Mouse (Mus musculus): ENCODE results near the gene Coa3.
"Not testable (repeated sequence)": the region's sequence is repeated elsewhere in the genome, so short reads cannot be mapped to it uniquely, and the experiment has no call there.

Coa3 gene

DNA sequence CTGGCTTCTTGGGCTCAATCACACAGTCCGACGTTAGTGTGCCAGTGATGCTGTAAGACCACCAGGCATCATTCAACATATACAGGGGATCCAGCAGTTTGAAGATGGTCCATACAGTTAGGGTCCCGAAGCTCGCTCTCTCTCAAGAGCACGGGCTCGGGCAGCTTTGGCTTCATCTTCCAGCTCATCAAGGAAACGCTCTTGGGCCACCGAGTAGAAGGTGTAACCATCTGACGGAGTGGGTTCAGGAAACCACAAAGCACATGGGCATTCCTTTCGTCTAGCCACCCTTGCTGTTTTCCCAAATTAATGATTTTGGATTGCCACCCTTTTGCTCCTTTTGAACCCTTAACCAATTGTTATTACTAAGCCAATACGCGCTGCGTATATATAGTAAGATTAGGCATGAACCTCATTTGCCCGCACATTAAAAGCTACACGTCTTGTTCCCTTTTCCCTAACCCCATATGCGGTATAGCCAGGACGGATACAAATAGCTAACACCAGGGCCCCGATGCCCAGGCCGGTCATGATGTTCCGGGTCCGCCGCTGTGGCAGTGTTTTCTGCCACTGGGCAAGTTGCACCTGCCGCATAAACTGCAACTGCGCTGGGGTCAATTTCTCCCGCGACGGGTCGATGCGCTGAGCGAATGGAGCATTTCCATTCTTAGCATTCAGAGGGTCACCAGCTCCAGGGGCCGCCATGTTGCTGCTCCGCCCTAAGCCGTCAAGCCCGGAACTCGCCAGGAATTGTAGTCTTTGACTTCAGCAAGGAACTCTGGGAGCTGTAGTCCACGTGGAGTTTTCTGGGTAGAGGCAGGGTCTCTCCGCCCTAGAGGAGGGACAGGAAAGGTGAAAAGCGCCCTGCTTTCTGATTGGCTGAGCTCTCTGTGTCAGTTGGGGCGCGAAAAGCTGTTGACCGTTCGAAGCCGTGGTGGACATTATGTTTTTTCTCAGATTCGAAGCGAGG, at the start of gene Coa3, which contains the start of gene Cntd1:
Gene Coa3 (minus strand): TSS at position 892 of the 970 bp plus-strand sequence.
Gene Cntd1 (plus strand): TSS at position 790 of the 970 bp plus-strand sequence.
- DNase-seq (ENCODE audit: low spot score in 2 of 2), result peak; percentile 58 to 74

- DNase-seq (ENCODE audit: low spot score in 2 of 2), result no peak
Observed at GRCm38 (mm10) chr11:101327311-101327710, 48.4 kb upstream of the Coa3 start.

DNA sequence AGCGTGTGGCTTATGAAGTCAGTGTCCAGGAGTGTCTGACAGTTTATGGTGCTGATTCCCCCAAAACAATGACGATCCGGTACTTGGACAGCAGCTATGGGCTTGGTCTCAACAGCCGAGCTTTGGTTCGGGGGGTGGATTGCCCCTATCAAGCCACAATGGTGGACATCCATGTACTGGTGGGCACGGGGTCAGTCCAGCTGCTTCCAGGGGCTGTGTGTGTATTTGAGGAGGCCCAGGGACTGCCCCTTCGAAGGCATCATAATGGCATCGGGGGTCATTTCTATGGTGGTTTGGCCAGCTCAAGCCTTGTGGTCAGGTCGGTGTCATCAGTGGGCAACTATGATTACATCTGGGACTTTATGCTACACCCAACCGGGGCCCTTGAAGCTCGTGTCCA, 47.2 kb upstream of the Coa3 start:
- no peak for DNase-seq (ENCODE audit: low spot score in 2 of 2)

DNA sequence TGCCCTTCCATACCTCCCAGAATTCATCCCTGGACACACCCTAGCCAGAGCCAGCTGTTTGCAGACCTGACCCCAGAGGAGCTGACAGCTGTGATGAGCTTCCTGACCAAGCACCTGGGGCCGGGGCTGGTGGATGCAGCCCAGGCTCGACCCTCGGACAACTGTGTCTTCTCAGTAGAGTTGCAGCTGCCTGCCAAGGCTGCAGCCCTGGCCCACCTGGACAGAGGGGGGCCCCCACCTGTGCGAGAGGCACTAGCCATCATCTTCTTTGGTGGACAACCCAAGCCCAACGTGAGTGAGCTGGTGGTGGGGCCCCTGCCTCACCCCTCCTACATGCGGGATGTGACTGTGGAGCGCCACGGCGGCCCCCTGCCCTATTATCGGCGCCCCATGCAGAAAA, 46.3 kb upstream of the Coa3 start:
- not testable (repeated sequence) for DNase-seq (ENCODE audit: low spot score in 2 of 2)

DNA sequence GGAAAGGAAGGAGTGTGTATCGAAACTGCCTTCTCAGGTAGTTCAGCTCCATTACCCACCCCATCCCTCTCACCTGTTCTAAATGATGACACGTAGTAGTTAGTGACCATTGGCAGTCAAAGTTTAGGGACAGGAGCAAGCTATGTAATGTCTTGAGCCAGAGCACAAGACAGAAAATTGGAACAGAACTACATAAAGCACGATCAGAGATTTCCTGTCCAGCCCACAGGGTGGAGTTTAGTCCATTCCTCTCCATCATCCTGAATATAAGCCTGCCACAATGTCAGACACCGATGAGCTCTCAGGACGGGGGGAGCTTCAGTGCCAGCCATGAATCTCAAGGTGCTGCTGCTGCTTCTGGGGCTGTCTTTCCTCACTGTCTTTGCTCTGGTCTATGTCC, 45.8 kb upstream of the Coa3 start, which contains the start of gene Aoc2:
Gene Aoc2 (plus strand): TSS at position 301 of the 400 bp plus-strand sequence.
- DNase-seq (ENCODE audit: low spot score in 2 of 2), result no peak

- peak; percentile 54 to 58 for DNase-seq (ENCODE audit: low spot score in 2 of 2)
Observed at GRCm38 (mm10) chr11:101323609-101324008, 44.7 kb upstream of the Coa3 start.

GRCm38 (mm10) chr11:101316501-101316917, 37.6 kb upstream of the Coa3 start:
- no peak for DNase-seq (ENCODE audit: low spot score in 2 of 2)

- peak; percentile 89 for DNase-seq (ENCODE audit: low spot score in 2 of 2)
Observed at GRCm38 (mm10) chr11:101315665-101316500, 37.0 kb upstream of the Coa3 start, which contains the start of gene Psme3. TSS of gene Psme3 (plus strand) at chr11:101316213.

DNA sequence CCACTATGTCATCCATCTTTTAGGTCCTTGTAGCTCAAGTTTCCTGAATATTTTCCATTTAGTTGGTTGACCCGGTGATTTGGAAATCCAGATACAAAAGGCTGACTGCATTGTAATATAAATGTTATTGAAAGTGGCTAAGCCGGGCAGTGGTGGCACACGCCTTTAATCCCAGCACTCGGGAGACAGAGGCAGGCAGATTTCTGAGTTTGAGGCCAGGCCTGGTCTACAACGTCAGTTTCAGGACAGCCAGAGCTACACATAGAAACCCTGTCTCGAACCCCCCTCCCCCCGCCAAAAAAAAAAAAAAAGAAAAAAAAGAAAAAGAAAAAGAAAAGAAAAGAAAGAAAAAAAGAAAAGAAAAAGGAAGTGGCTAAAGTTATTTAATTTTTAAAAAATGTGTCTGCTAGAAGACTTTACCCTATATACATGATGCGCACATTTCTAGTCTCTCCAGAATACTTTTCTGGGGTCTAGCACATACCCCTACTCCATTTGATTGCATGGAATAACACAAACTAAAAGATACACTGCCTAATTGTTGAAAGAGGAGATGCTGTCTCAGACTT, 36.3 kb upstream of the Coa3 start:
- DNase-seq (ENCODE audit: low spot score in 2 of 2), result no peak

- no peak for DNase-seq (ENCODE audit: low spot score in 2 of 2)
Observed at GRCm38 (mm10) chr11:101314567-101314966, 35.7 kb upstream of the Coa3 start.

DNA sequence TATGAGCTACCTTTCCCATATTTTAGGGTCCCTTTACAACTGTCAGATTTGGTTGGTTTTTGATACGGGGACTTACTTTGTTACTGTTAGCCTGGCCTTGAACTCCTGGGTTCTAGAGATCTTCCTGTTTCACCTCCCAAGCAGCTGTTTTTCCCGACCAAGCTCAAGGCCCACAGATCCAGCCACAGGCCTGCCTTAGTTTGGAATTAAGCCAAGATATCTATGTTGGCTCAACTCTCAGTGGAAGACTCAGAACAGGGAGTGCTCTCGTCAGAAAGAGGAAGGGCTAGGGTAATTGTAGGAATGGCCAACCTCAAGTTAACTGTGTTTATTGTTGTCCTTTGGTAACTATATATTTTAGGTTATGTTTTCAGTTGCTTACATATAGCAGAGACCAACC, 33.2 kb upstream of the Coa3 start:
- no peak for DNase-seq (ENCODE audit: low spot score in 2 of 2)

GRCm38 (mm10) chr11:101311083-101311482, 32.2 kb upstream of the Coa3 start:
- DNase-seq (ENCODE audit: low spot score in 2 of 2), result no peak

DNA sequence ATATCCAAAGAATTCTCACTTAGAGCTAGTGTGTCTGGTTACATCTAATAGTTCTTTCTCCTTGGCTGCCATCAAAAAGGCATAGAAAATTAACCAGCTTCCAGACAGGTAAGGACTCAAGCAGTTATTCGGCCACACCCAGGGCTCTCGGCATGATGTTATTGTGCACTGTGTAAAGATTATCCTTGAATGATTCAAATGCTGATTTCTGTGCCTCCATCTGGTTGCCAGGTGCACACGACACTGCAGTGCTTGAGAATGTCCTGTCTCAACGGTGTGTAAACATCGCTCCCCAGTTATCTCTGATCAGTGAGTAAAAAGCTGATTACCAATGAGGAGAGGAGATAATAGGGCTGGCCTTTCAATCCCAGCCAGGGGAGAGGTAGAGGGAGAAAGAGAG, 28.8 kb upstream of the Coa3 start:
- no peak for DNase-seq (ENCODE audit: low spot score in 2 of 2)

DNA sequence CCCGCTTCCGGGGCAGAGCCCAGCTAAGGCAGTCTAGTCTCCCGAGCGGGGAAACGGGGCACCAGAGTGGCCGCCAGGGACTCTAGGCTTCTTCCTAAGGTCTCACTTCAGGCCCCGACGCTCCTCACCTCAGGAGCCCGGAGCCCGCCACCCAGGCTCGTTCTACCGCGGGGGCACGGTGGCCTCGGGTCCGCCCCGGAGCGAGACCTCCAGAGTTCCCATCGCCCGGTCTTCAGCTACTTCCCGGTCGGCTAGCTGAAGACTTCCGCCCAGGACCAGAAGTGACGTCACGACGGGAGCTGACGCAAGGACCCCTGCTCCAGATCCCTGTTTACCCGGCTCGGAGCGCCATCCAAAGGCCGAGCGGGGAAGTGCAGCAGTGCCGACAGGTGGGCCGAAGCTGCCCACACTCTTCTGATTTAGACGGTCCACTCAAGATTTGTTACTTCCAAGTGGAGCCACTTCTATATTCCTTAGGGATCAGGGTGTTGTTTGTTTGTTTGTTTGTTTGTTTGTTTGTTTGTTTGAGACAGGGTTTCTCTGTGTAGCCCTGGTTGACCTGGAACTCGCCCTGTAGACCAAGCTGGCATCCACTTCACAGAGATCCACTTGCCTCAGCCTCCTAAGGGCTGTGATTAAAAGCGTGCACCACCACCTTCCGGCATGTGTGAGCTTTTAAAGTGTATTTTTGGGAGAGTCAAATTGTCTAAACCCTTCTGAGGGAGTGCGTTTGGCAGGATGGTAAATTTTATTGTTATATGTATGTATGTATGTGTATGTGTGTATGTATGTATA, 23.3 kb upstream of the Coa3 start, which contains the start of gene Becn1:
Gene Becn1 (minus strand): TSS at position 283 of the 795 bp plus-strand sequence.
- DNase-seq (ENCODE audit: low spot score in 2 of 2), result peak; percentile 90 to 97

DNA sequence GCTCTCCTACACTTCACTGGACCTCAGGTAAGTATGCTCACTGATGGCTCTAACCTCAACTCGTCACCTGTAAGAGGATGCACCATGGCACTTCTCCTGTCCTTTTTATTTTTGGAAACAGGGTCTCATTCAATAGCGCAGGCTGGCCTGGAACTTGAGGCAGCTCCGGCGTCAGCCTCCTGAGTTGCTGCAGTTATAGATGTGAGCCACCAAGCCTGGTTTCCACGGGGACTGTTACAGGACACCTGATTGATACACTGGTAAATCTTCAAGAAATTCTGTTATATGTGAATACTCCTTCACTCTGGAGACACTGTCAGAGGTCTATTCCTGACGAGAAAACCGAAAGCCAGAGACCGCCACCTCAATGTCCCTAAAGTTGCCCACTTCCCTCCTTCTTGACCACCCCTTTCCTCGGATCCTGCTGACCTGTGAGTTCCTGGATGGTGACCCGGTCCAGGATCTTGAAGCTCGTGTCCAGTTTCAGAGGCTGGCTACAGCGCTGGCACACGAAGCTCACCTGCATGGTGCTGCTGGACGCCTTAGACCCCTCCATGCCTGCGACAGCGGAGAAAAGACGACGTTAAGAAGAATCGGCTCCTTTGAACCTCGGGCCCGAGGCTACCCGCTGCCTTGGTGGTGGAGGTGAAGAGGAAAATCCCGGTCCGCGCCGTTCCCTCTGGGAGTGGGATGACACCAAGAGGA, 22.5 kb upstream of the Coa3 start:
- DNase-seq (ENCODE audit: low spot score in 2 of 2), result no peak

GRCm38 (mm10) chr11:101300881-101301280, 22.0 kb upstream of the Coa3 start:
- no peak for DNase-seq (ENCODE audit: low spot score in 2 of 2)

- no peak for DNase-seq (ENCODE audit: low spot score in 2 of 2)
Observed at GRCm38 (mm10) chr11:101295191-101295590, 16.3 kb upstream of the Coa3 start.

GRCm38 (mm10) chr11:101291231-101291630, 12.3 kb upstream of the Coa3 start:
- DNase-seq (ENCODE audit: low spot score in 2 of 2), result no peak

DNA sequence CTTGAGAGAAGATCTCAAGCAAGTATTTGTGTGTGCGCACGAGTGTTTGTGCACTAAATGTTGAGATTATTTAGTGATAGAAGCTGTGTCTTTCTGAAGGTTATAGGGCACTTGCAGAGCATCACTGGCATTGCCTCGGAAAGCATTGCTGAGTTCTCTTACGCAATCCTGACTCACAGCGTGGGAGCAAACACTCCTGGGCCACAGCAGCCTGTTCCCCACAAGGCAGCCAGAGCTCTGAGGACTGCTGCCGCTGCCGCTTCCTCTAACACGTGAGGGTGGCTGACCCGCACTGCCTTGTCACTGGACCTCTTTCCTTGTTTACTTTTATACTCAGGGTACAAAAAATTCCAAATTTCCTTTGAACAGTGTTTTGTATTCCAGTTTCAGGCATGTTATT, 8.4 kb upstream of the Coa3 start:
- DNase-seq (ENCODE audit: low spot score in 2 of 2), result no peak

DNA sequence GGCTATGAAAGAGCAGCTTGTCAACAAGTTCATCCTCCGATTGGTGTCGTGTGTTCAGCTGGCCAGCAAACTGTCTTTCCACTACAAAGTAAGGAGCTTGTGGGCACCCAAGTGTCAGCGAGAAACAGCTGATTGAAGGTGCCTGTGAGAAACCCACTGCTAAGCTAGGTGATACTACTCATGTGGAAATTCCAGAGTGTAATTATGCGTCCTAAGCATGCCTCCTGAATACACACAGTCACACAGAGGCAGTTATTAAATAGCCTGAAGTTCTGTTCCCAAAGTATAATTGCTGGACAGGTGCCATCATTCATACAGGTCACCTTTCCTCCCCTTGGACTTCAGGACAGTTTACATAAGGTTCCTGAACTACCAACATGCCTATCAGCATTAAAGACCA, 4.9 kb upstream of the Coa3 start:
- DNase-seq (ENCODE audit: low spot score in 2 of 2), result no peak
